Mouse (Mus musculus) C2C12 (cell line): ENCODE measurements around the gene Arhgap17. TPM values are rescaled to one million over a fixed set of nuclear protein-coding genes. Genes with fewer than 3 reads are reported as not detected.

Experiments used
- H3K27me3 ChIP-seq: one replicate; pipeline ENCODE4 v1.6.1; 2011; ENCODE audit not compliant: control insufficient read depth, insufficient read depth, insufficient read length
- H3K36me3 ChIP-seq: one replicate; pipeline ENCODE4 v1.6.1; 2011; ENCODE audit not compliant: control insufficient read depth, insufficient read depth
- H3K4me3 ChIP-seq: one replicate; pipeline ENCODE4 v1.5.1; 2011; ENCODE audit warnings: mild to moderate bottlenecking, control low read depth; ENCODE audit not compliant: poor library complexity, insufficient read depth, severe bottlenecking
- H3K79me2 ChIP-seq: one replicate; pipeline ENCODE4 v1.6.1; 2011; ENCODE audit not compliant: control insufficient read depth, insufficient read depth
- H3K79me3 ChIP-seq: one replicate; pipeline ENCODE4 v1.6.1; 2011; ENCODE audit warnings: low read depth, control low read depth
- H3ac ChIP-seq: one replicate; pipeline ENCODE3; 2011; ENCODE audit warnings: low read depth; ENCODE audit not compliant: control insufficient read depth, insufficient read length
- CEBPB ChIP-seq: IDR thresholded peaks from one replicate; pipeline ENCODE4 v1.6.1; 2011; ENCODE audit warnings: low read depth, mild to moderate bottlenecking, control low read depth, moderate library complexity
- CTCF ChIP-seq: IDR thresholded peaks from one replicate; pipeline ENCODE4 v1.5.1; 2011; ENCODE audit not compliant: control insufficient read depth, insufficient read depth, insufficient read length
- FOSL1 ChIP-seq: IDR thresholded peaks from one replicate; pipeline ENCODE4 v1.8.0; 2011; ENCODE audit warnings: mild to moderate bottlenecking, low read length; ENCODE audit not compliant: poor library complexity, insufficient read depth, severe bottlenecking
- MAX ChIP-seq: IDR thresholded peaks from one replicate; pipeline ENCODE4 v1.6.1; 2011; ENCODE audit warnings: mild to moderate bottlenecking, control low read depth
- MYOD1 ChIP-seq: IDR thresholded peaks from one replicate; pipeline ENCODE4 v1.6.1; 2011; ENCODE audit warnings: low read depth; ENCODE audit not compliant: control insufficient read depth, insufficient read length
- MYOG ChIP-seq: IDR thresholded peaks from one replicate; pipeline ENCODE4 v1.6.1; 2011; ENCODE audit not compliant: control insufficient read depth, insufficient read length; ENCODE audit errors: extremely low read depth
- USF1 ChIP-seq: IDR thresholded peaks from one replicate; pipeline ENCODE4 v1.6.1; 2011; ENCODE audit warnings: low read depth, mild to moderate bottlenecking, control low read depth, moderate library complexity
- polyA plus RNA-seq: library from polyadenylated mRNA; unstranded; fragments of >200 nt; fragmentation: generic; extraction: Trizol; gene quantifications from one replicate; pipeline ENCODE4 v1.2.1, GENCODE M21; 2012; ENCODE audit warnings: missing spikeins

Gene Arhgap17
- polyA plus RNA-seq, 1 experiment, result 17.3 TPM

GRCm38 (mm10) chr7:123283826-123284225, 85.9 kb downstream of the Arhgap17 start:
- Histone ChIP-seq H3K79me3 (no peaks in the 10 kb centered on the region), H3ac (no peak overlapping the region), H3K27me3 (no peaks in the 10 kb centered on the region), H3K79me2 (no peaks in the 10 kb centered on the region), H3K36me3 (peaks cover 14% of the 10 kb centered on the region), H3K4me3 (no peak overlapping the region)
- no peak for TF ChIP-seq FOSL1
- TF ChIP-seq MAX, result no peak
- no peak for TF ChIP-seq MYOD1
- TF ChIP-seq MYOG, result no peak
- TF ChIP-seq USF1, result no peak
- no peak for TF ChIP-seq CTCF
- no peak for TF ChIP-seq CEBPB

- no peaks in the 10 kb centered on the region for H3K27me3 ChIP-seq
- H3K36me3 ChIP-seq, result peaks cover 9% of the 10 kb centered on the region
- no peak for TF ChIP-seq CTCF
These were observed 89.9 kb downstream of the Arhgap17 start for GRCm38 (mm10) chr7:123279797-123280196.

GRCm38 (mm10) chr7:123276568-123276967, 93.1 kb downstream of the Arhgap17 start:
- Histone ChIP-seq H3K4me3 (no peak overlapping the region), H3ac (no peak overlapping the region), H3K27me3 (no peaks in the 10 kb centered on the region), H3K79me2 (no peaks in the 10 kb centered on the region), H3K36me3 (peaks cover 9% of the 10 kb centered on the region), H3K79me3 (no peaks in the 10 kb centered on the region)
- TF ChIP-seq MYOG, result no peak
- no peak for TF ChIP-seq CEBPB
- no peak for TF ChIP-seq MYOD1
- no peak for TF ChIP-seq CTCF

More at GRCm38 (mm10) chr7:123279797-123280196, 89.9 kb downstream of the Arhgap17 start:
- Histone ChIP-seq H3K79me2 (no peaks in the 10 kb centered on the region), H3K79me3 (no peaks in the 10 kb centered on the region), H3ac (no peak overlapping the region), H3K4me3 (no peak overlapping the region)

- Histone ChIP-seq H3K36me3 (no peaks in the 10 kb centered on the region), H3K79me3 (no peaks in the 10 kb centered on the region), H3K4me3 (no peak overlapping the region), H3K27me3 (peaks cover 3% of the 10 kb centered on the region), H3ac (no peak overlapping the region), H3K79me2 (no peaks in the 10 kb centered on the region)
- no peak for TF ChIP-seq CEBPB
- no peak for TF ChIP-seq MYOD1
- no peak for TF ChIP-seq MAX
- no peak for TF ChIP-seq FOSL1
- no peak for TF ChIP-seq CTCF
- TF ChIP-seq USF1, result no peak
- TF ChIP-seq MYOG, result no peak
These were observed 96.7 kb downstream of the Arhgap17 start for GRCm38 (mm10) chr7:123273056-123273455.

- H3K79me3 ChIP-seq, result no peaks in the 10 kb centered on the region
- TF ChIP-seq FOSL1, result no peak
- no peak overlapping the region for H3K4me3 ChIP-seq
- H3K79me2 ChIP-seq, result no peaks in the 10 kb centered on the region
- no peak overlapping the region for H3ac ChIP-seq
- no peaks in the 10 kb centered on the region for H3K36me3 ChIP-seq
- peaks cover 56% of the 10 kb centered on the region for H3K27me3 ChIP-seq
These were observed 111.6 kb downstream of the Arhgap17 start for GRCm38 (mm10) chr7:123258103-123258502.

GRCm38 (mm10) chr7:123254196-123254970, 115.3 kb downstream of the Arhgap17 start:
- no peaks in the 10 kb centered on the region for H3K79me3 ChIP-seq
- H3K79me2 ChIP-seq, result no peaks in the 10 kb centered on the region
- H3K27me3 ChIP-seq, result peaks cover 36% of the 10 kb centered on the region
- TF ChIP-seq MAX (no peak), MYOG (no peak), FOSL1 (no peak), USF1 (no peak), CTCF (no peak), CEBPB (no peak), MYOD1 (no peak)
- no peak overlapping the region for H3K4me3 ChIP-seq
- no peak overlapping the region for H3ac ChIP-seq
- H3K36me3 ChIP-seq, result no peaks in the 10 kb centered on the region
